Mouse (Mus musculus): ENCODE measurements around the gene Smoc1.

Gene Smoc1

GRCm38 (mm10) chr12:81024993-81025392 is 1.6 kb upstream of the Smoc1 start:
- DNase-seq (ENCODE audit: low read depth, low spot score), result peak; percentile 53

- peak; percentile 58 for DNase-seq (ENCODE audit: low read depth, low spot score)
Measured at GRCm38 (mm10) chr12:81026995-81027942, 661 bp downstream of the Smoc1 start.

GRCm38 (mm10) chr12:81028291-81028920 is 1.8 kb downstream of the Smoc1 start:
- no peak for DNase-seq (ENCODE audit: low read depth, low spot score)

GRCm38 (mm10) chr12:81029731-81030130 is 3.1 kb downstream of the Smoc1 start:
- DNase-seq (ENCODE audit: low read depth, low spot score), result no peak

GRCm38 (mm10) chr12:81031579-81031978 is 5.0 kb downstream of the Smoc1 start:
- DNase-seq (ENCODE audit: low read depth, low spot score), result no peak

- DNase-seq (ENCODE audit: low read depth, low spot score), result no peak
Measured at GRCm38 (mm10) chr12:81033389-81034041, 6.9 kb downstream of the Smoc1 start.

- no peak for DNase-seq (ENCODE audit: low read depth, low spot score)
Measured at GRCm38 (mm10) chr12:81034042-81034417, 7.4 kb downstream of the Smoc1 start.

GRCm38 (mm10) chr12:81035850-81036249 is 9.2 kb downstream of the Smoc1 start:
- no peak for DNase-seq (ENCODE audit: low read depth, low spot score)

GRCm38 (mm10) chr12:81043616-81044015 is 17.0 kb downstream of the Smoc1 start:
- DNase-seq (ENCODE audit: low read depth, low spot score), result no peak

- no peak for DNase-seq (ENCODE audit: low read depth, low spot score)
Measured at GRCm38 (mm10) chr12:81046926-81047325, 20.3 kb downstream of the Smoc1 start.

GRCm38 (mm10) chr12:81049661-81050060 is 23.1 kb downstream of the Smoc1 start:
- no peak for DNase-seq (ENCODE audit: low read depth, low spot score)

GRCm38 (mm10) chr12:81055000-81055705 is 28.5 kb downstream of the Smoc1 start:
- no peak for DNase-seq (ENCODE audit: low read depth, low spot score)

- DNase-seq (ENCODE audit: low read depth, low spot score), result no peak
Measured at GRCm38 (mm10) chr12:81055811-81056210, 29.2 kb downstream of the Smoc1 start.

- no peak for DNase-seq (ENCODE audit: low read depth, low spot score)
Measured at GRCm38 (mm10) chr12:81057619-81058018, 31.0 kb downstream of the Smoc1 start.

GRCm38 (mm10) chr12:81058561-81058960 is 32.0 kb downstream of the Smoc1 start:
- DNase-seq (ENCODE audit: low read depth, low spot score), result no peak

GRCm38 (mm10) chr12:81061831-81062361 is 35.3 kb downstream of the Smoc1 start:
- DNase-seq (ENCODE audit: low read depth, low spot score), result no peak

- DNase-seq (ENCODE audit: low read depth, low spot score), result no peak
Measured at GRCm38 (mm10) chr12:81063336-81063955, 36.8 kb downstream of the Smoc1 start.

- DNase-seq (ENCODE audit: low read depth, low spot score), result no peak
Measured at GRCm38 (mm10) chr12:81074139-81074538, 47.5 kb downstream of the Smoc1 start.

GRCm38 (mm10) chr12:81074941-81075340 is 48.3 kb downstream of the Smoc1 start:
- DNase-seq (ENCODE audit: low read depth, low spot score), result no peak

- DNase-seq (ENCODE audit: low read depth, low spot score), result no peak
Measured at GRCm38 (mm10) chr12:81077953-81078646, 51.5 kb downstream of the Smoc1 start.

Data from ZHBTc4 (cell line).